Mouse (Mus musculus) stomach, postnatal 0 days (tissue): ENCODE data around the gene Gpr18. TPM values are rescaled to one million over a fixed set of nuclear protein-coding genes. Genes with fewer than 3 reads are reported as not detected.

Experiments used
- ATAC-seq: fragments of 200-750 bp; cut with Nextera tagmentation; 2 replicates; pipeline ENCODE4 v1.8.0; 2017; ENCODE audit not compliant: low FRiP score, low TSS enrichment
- DNase-seq: peaks from one replicate; pipeline ENCODE4 v3.0.0-alpha.2; 2016; ENCODE audit warnings: low spot score
- H3K27ac ChIP-seq: fragments of 300-500 bp; sonication (generic); replicated peaks from 2 replicates; pipeline ENCODE4 v1.5.1; 2014; ENCODE audit warnings: mild to moderate bottlenecking, control low read depth
- H3K27me3 ChIP-seq: fragments of 300-500 bp; sonication (generic); 2 replicates; pipeline ENCODE4 v1.6.1; 2014; ENCODE audit warnings: low read length; ENCODE audit not compliant: control insufficient read depth, insufficient read depth
- H3K36me3 ChIP-seq: fragments of 300-500 bp; sonication (generic); 2 replicates; pipeline ENCODE4 v1.6.1; 2014; ENCODE audit warnings: low read length, mixed read lengths; ENCODE audit not compliant: control insufficient read depth, insufficient read depth
- H3K4me1 ChIP-seq: fragments of 300-500 bp; sonication (generic); replicated peaks from 2 replicates; pipeline ENCODE4 v1.6.1; 2014; ENCODE audit warnings: antibody characterized with exemption; ENCODE audit not compliant: control insufficient read depth, insufficient read depth
- H3K4me2 ChIP-seq: fragments of 300-500 bp; sonication (generic); replicated peaks from 2 replicates; pipeline ENCODE4 v1.6.1; 2014; ENCODE audit warnings: low read depth, mild to moderate bottlenecking, control low read depth, moderate library complexity
- H3K4me3 ChIP-seq: fragments of 300-500 bp; sonication (generic); 2 replicates; pipeline ENCODE4 v1.5.1; 2014; ENCODE audit warnings: low read depth, low read length, control low read depth
- H3K9ac ChIP-seq: fragments of 300-500 bp; sonication (generic); 2 replicates; pipeline ENCODE4 v1.6.1; 2014; ENCODE audit warnings: mild to moderate bottlenecking, low read length, control low read depth, mixed read lengths
- H3K9me3 ChIP-seq: fragments of 300-500 bp; sonication (generic); 2 replicates; pipeline ENCODE4 v1.6.1; 2016; ENCODE audit warnings: low read length; ENCODE audit not compliant: control insufficient read depth
- CTCF ChIP-seq: IDR thresholded peaks from 2 replicates; pipeline ENCODE4 v1.5.1; 2016; ENCODE audit warnings: antibody characterized with exemption, low read depth, mild to moderate bottlenecking, moderate library complexity
- EP300 ChIP-seq: optimal IDR thresholded peaks from 2 replicates; pipeline ENCODE3; 2016; ENCODE audit warnings: antibody characterized with exemption
- WGBS: fragments of 180-500 bp; shearing (Covaris S2); extraction: QIAGEN DNeasy Blood & Tissue Kit; methylation state at CpG from one replicate; pipeline ENCODE4 v1.1.7; 2014; 5-methylcytosine and 5-hydroxymethylcytosine counted together
- polyA plus RNA-seq: library from polyadenylated mRNA; unstranded; fragments of >200 nt; fragmentation: Nextera tagmentation; extraction: Ambion mirVana; gene quantifications from 2 replicates; pipeline ENCODE4 v1.2.1, GENCODE M21; 2015

The Gpr18 gene
- polyA plus RNA-seq, 1 experiment from 2014 or later, result 0.06 TPM

GRCm38 (mm10) chr14:121958751-121959537, 43.4 kb upstream of the Gpr18 start:
- Histone ChIP-seq H3K4me3 (no peak overlapping the region), H3K9me3 (no peaks in the 10 kb centered on the region), H3K4me1 (peaks cover 6% of the 10 kb centered on the region; the same call in 1 of the 2 replicates), H3K27ac (no peak overlapping the region), H3K9ac (no peak overlapping the region), H3K27me3 (no peaks in the 10 kb centered on the region), H3K4me2 (no peak overlapping the region), H3K36me3 (no peaks in the 10 kb centered on the region)
- WGBS, result 62% methylated on average over 10 of the region's 10 CpGs
- ATAC-seq, result 0 out of 2 replicates have a peak, but pooled peaks have one; percentile 25
- TF ChIP-seq CTCF, result no peak
- no peak for TF ChIP-seq EP300
- no peak for DNase-seq

GRCm38 (mm10) chr14:121958041-121958750, 42.6 kb upstream of the Gpr18 start:
- Histone ChIP-seq H3K27me3 (no peaks in the 10 kb centered on the region), H3K9me3 (no peaks in the 10 kb centered on the region), H3K36me3 (no peaks in the 10 kb centered on the region), H3K4me3 (no peak overlapping the region), H3K4me2 (no peak overlapping the region), H3K4me1 (peaks cover 6% of the 10 kb centered on the region; the same call in 1 of the 2 replicates), H3K9ac (no peak overlapping the region), H3K27ac (no peak overlapping the region)
- no peak for TF ChIP-seq EP300
- TF ChIP-seq CTCF, result no peak
- ATAC-seq (no peak), DNase-seq (no peak)
- WGBS, result 82% methylated on average over 3 of the region's 3 CpGs

GRCm38 (mm10) chr14:121957176-121957871, 41.7 kb upstream of the Gpr18 start:
- no peaks in the 10 kb centered on the region for H3K9me3 ChIP-seq
- no peaks in the 10 kb centered on the region for H3K27me3 ChIP-seq
- peaks cover 6% of the 10 kb centered on the region; the same call in 1 of the 2 replicates for H3K4me1 ChIP-seq
- no peak overlapping the region for H3K9ac ChIP-seq
- ATAC-seq, result no peak
- TF ChIP-seq EP300, result no peak
- no peak for TF ChIP-seq CTCF
- 83% methylated on average over 10 of the region's 10 CpGs for WGBS
- H3K4me3 ChIP-seq, result no peak overlapping the region
- no peak overlapping the region for H3K27ac ChIP-seq
- H3K36me3 ChIP-seq, result no peaks in the 10 kb centered on the region
- H3K4me2 ChIP-seq, result no peak overlapping the region
- DNase-seq, result no peak

- Histone ChIP-seq H3K4me2 (no peak overlapping the region), H3K27me3 (no peaks in the 10 kb centered on the region), H3K4me3 (no peak overlapping the region), H3K36me3 (no peaks in the 10 kb centered on the region), H3K27ac (no peak overlapping the region), H3K9me3 (no peaks in the 10 kb centered on the region), H3K9ac (no peak overlapping the region), H3K4me1 (no peaks in the 10 kb centered on the region)
- ATAC-seq, result no peak
- TF ChIP-seq EP300 (no peak), CTCF (no peak)
- DNase-seq, result no peak
- 92% methylated on average over 5 of the region's 5 CpGs for WGBS
Observed at GRCm38 (mm10) chr14:121956291-121956690, 40.7 kb upstream of the Gpr18 start.

- no peak overlapping the region for H3K4me3 ChIP-seq
- DNase-seq (no peak), ATAC-seq (no peak)
- no peak overlapping the region for H3K27ac ChIP-seq
- H3K4me1 ChIP-seq, result no peaks in the 10 kb centered on the region
- no peaks in the 10 kb centered on the region for H3K36me3 ChIP-seq
- no peak for TF ChIP-seq EP300
- TF ChIP-seq CTCF, result no peak
- no peaks in the 10 kb centered on the region for H3K9me3 ChIP-seq
- no peaks in the 10 kb centered on the region for H3K27me3 ChIP-seq
- no peak overlapping the region for H3K4me2 ChIP-seq
- no peak overlapping the region for H3K9ac ChIP-seq
- WGBS, result 54% methylated on average over 5 of the region's 5 CpGs
Observed at GRCm38 (mm10) chr14:121955176-121955795, 39.7 kb upstream of the Gpr18 start.
